Mouse (Mus musculus): ENCODE data around the gene Cd4. TPM values are rescaled to one million over a fixed set of nuclear protein-coding genes. Genes with fewer than 3 reads are reported as not detected.

Gene Cd4
- polyA plus RNA-seq, 1 experiment from 2014 or later: 0.36 TPM

- 79% methylated on average over 7 of the region's 7 CpGs for WGBS
- Histone ChIP-seq H3K36me3 (peaks cover 25% of the 10 kb centered on the region), H3K9ac (no peak overlapping the region), H3K9me3 (replicated peaks) (no peaks in the 10 kb centered on the region), H3K27me3 (peaks cover 10% of the 10 kb centered on the region; the same call in 1 of the 2 replicates), H3K4me1 (peaks cover 68% of the 10 kb centered on the region), H3K27ac (replicated peaks) (no peak overlapping the region; the same call in 1 of the 2 replicates), H3K4me3 (replicated peaks) (no peak overlapping the region), H3K4me2 (replicated peaks) (no peak overlapping the region; the same call in 1 of the 2 replicates)
- no peak for ATAC-seq (ENCODE audit: insufficient number of reproducible peaks, low FRiP score, low TSS enrichment, low read depth)
These were observed 26.5 kb upstream of the Cd4 start for GRCm38 (mm10) chr6:124914511-124914910.

GRCm38 (mm10) chr6:124913721-124914285 lies 25.8 kb upstream of the Cd4 start:
- 53% methylated on average over 14 of the region's 14 CpGs for WGBS
- Histone ChIP-seq H3K27ac (replicated peaks) (peak overlapping the region; percentile 40), H3K9me3 (replicated peaks) (no peaks in the 10 kb centered on the region), H3K4me2 (replicated peaks) (no peak overlapping the region), H3K27me3 (peaks cover 10% of the 10 kb centered on the region; the same call in 1 of the 2 replicates), H3K4me3 (replicated peaks) (no peak overlapping the region), H3K36me3 (peaks cover 25% of the 10 kb centered on the region), H3K9ac (no peak overlapping the region), H3K4me1 (peaks cover 62% of the 10 kb centered on the region)
- ATAC-seq (ENCODE audit: insufficient number of reproducible peaks, low FRiP score, low TSS enrichment, low read depth): no peak

- no peak overlapping the region for H3K4me3 ChIP-seq (replicated peaks)
- WGBS: 63% methylated on average over 6 of the region's 6 CpGs
- no peaks in the 10 kb centered on the region for H3K9me3 ChIP-seq (replicated peaks)
- H3K4me1 ChIP-seq: peaks cover 57% of the 10 kb centered on the region
- H3K9ac ChIP-seq: no peak overlapping the region
- H3K27ac ChIP-seq (replicated peaks): peak overlapping the region; percentile 44
- no peak overlapping the region for H3K4me2 ChIP-seq (replicated peaks)
- no peak for ATAC-seq (ENCODE audit: insufficient number of reproducible peaks, low FRiP score, low TSS enrichment, low read depth)
- peaks cover 10% of the 10 kb centered on the region; the same call in 1 of the 2 replicates for H3K27me3 ChIP-seq
- H3K36me3 ChIP-seq: peaks cover 25% of the 10 kb centered on the region
These were observed 25.2 kb upstream of the Cd4 start for GRCm38 (mm10) chr6:124913214-124913613.

GRCm38 (mm10) chr6:124911533-124912218 lies 23.7 kb upstream of the Cd4 start, which contains the start of gene Lag3:
Gene Lag3 (minus strand): TSS chr6:124911705.
- ATAC-seq (ENCODE audit: insufficient number of reproducible peaks, low FRiP score, low TSS enrichment, low read depth): 0 out of 2 replicates have a peak, but pooled peaks have one; percentile 15
- H3K27me3 ChIP-seq: peaks cover 10% of the 10 kb centered on the region; the same call in 1 of the 2 replicates
- peak within 1 kb of the TSS; percentile 44; the same call in 1 of the 2 replicates for H3K27ac ChIP-seq (replicated peaks)
- no peaks in the 10 kb centered on the region for H3K9me3 ChIP-seq (replicated peaks)
- 0 out of 2 replicates have a peak within 1 kb of the TSS, but pooled peaks have one; percentile 3 for H3K4me3 ChIP-seq (replicated peaks)
- no peak within 1 kb of the TSS; the same call in 1 of the 2 replicates for H3K9ac ChIP-seq
- H3K4me1 ChIP-seq: peaks cover 52% of the 10 kb centered on the region
- 13% methylated on average over 13 of the region's 13 CpGs for WGBS
- H3K36me3 ChIP-seq: peaks cover 25% of the 10 kb centered on the region
- peak within 1 kb of the TSS; percentile 19; the same call in 1 of the 2 replicates for H3K4me2 ChIP-seq (replicated peaks)

- 4% methylated on average over 32 of the region's 32 CpGs for WGBS
- ATAC-seq (ENCODE audit: insufficient number of reproducible peaks, low FRiP score, low TSS enrichment, low read depth): no peak
- Histone ChIP-seq H3K4me3 (replicated peaks) (peak overlapping the region; percentile 22), H3K9me3 (replicated peaks) (no peaks in the 10 kb centered on the region), H3K36me3 (peaks cover 24% of the 10 kb centered on the region), H3K27me3 (peaks cover 10% of the 10 kb centered on the region; the same call in 1 of the 2 replicates), H3K4me1 (peaks cover 40% of the 10 kb centered on the region), H3K9ac (peak overlapping the region; percentile 24), H3K27ac (replicated peaks) (no peak overlapping the region; the same call in 1 of the 2 replicates), H3K4me2 (replicated peaks) (peak overlapping the region; percentile 48)
These were observed 22.0 kb upstream of the Cd4 start for GRCm38 (mm10) chr6:124910032-124910431.

GRCm38 (mm10) chr6:124907767-124908166 lies 19.7 kb upstream of the Cd4 start:
- Histone ChIP-seq H3K27me3 (peaks cover 10% of the 10 kb centered on the region; the same call in 1 of the 2 replicates), H3K9ac (no peak overlapping the region), H3K4me3 (replicated peaks) (no peak overlapping the region), H3K36me3 (peaks cover 1% of the 10 kb centered on the region), H3K4me2 (replicated peaks) (no peak overlapping the region), H3K27ac (replicated peaks) (no peak overlapping the region), H3K9me3 (replicated peaks) (no peaks in the 10 kb centered on the region), H3K4me1 (peaks cover 31% of the 10 kb centered on the region)
- WGBS: 71% methylated on average over 1 of the region's 1 CpGs
- no peak for ATAC-seq (ENCODE audit: insufficient number of reproducible peaks, low FRiP score, low TSS enrichment, low read depth)

- Histone ChIP-seq H3K9me3 (replicated peaks) (no peaks in the 10 kb centered on the region), H3K4me3 (replicated peaks) (peak overlapping the region; percentile 55), H3K9ac (peak overlapping the region; percentile 66; the same call in 1 of the 2 replicates), H3K27ac (replicated peaks) (peak overlapping the region; percentile 99), H3K4me2 (replicated peaks) (peak overlapping the region; percentile 84), H3K27me3 (peaks cover 7% of the 10 kb centered on the region; the same call in 1 of the 2 replicates), H3K36me3 (no peaks in the 10 kb centered on the region), H3K4me1 (peaks cover 21% of the 10 kb centered on the region)
- ATAC-seq (ENCODE audit: insufficient number of reproducible peaks, low FRiP score, low TSS enrichment, low read depth): no peak
- 37% methylated on average over 14 of the region's 16 CpGs for WGBS
These were observed 17.2 kb upstream of the Cd4 start for GRCm38 (mm10) chr6:124904991-124905860.

GRCm38 (mm10) chr6:124904161-124904981 lies 16.4 kb upstream of the Cd4 start:
- Histone ChIP-seq H3K4me3 (replicated peaks) (peak overlapping the region; percentile 55), H3K4me1 (peaks cover 14% of the 10 kb centered on the region), H3K9me3 (replicated peaks) (no peaks in the 10 kb centered on the region), H3K27ac (replicated peaks) (peak overlapping the region; percentile 99), H3K36me3 (no peaks in the 10 kb centered on the region), H3K9ac (peak overlapping the region; percentile 66), H3K27me3 (no peaks in the 10 kb centered on the region), H3K4me2 (replicated peaks) (peak overlapping the region; percentile 84)
- 6% methylated on average over 24 of the region's 24 CpGs for WGBS
- peak; percentile 69 for ATAC-seq (ENCODE audit: insufficient number of reproducible peaks, low FRiP score, low TSS enrichment, low read depth)

GRCm38 (mm10) chr6:124903580-124904151 lies 15.6 kb upstream of the Cd4 start:
- Histone ChIP-seq H3K27me3 (no peaks in the 10 kb centered on the region), H3K4me3 (replicated peaks) (peak overlapping the region; percentile 55), H3K9me3 (replicated peaks) (no peaks in the 10 kb centered on the region), H3K27ac (replicated peaks) (peak overlapping the region; percentile 99), H3K4me1 (peaks cover 14% of the 10 kb centered on the region), H3K36me3 (no peaks in the 10 kb centered on the region), H3K4me2 (replicated peaks) (peak overlapping the region; percentile 84), H3K9ac (peak overlapping the region; percentile 66)
- WGBS: under 1% methylated on average over 23 of the region's 23 CpGs
- ATAC-seq (ENCODE audit: insufficient number of reproducible peaks, low FRiP score, low TSS enrichment, low read depth): peak; percentile 79

- no peaks in the 10 kb centered on the region for H3K36me3 ChIP-seq
- H3K27ac ChIP-seq (replicated peaks): no peak overlapping the region
- peaks cover 14% of the 10 kb centered on the region for H3K4me1 ChIP-seq
- no peaks in the 10 kb centered on the region for H3K27me3 ChIP-seq
- H3K9me3 ChIP-seq (replicated peaks): no peaks in the 10 kb centered on the region
- no peak overlapping the region for H3K4me2 ChIP-seq (replicated peaks)
- no peak for ATAC-seq (ENCODE audit: insufficient number of reproducible peaks, low FRiP score, low TSS enrichment, low read depth)
- no peak overlapping the region for H3K9ac ChIP-seq
- H3K4me3 ChIP-seq (replicated peaks): no peak overlapping the region
These were observed 13.8 kb upstream of the Cd4 start for GRCm38 (mm10) chr6:124901851-124902250.
